Mouse (Mus musculus) olfactory bulb, adult 2 months (tissue): ENCODE results near the gene Itgad. TPM values are rescaled to one million over a fixed set of nuclear protein-coding genes. Genes with fewer than 3 reads are reported as not detected.

ENCODE experiments used
- H3K27ac ChIP-seq: fragments of 200-500 bp; 2 replicates; pipeline ENCODE4 v1.5.1; 2012; ENCODE audit warnings: low read depth, low read length; ENCODE audit not compliant: insufficient read depth
- H3K4me1 ChIP-seq: fragments of 200-500 bp; 2 replicates; pipeline ENCODE4 v1.6.1; 2012; ENCODE audit warnings: low read length; ENCODE audit not compliant: control insufficient read depth, insufficient read depth
- H3K4me3 ChIP-seq: fragments of 200-500 bp; 2 replicates; pipeline ENCODE4 v1.5.1; 2012; ENCODE audit warnings: mild to moderate bottlenecking, low read depth, low read length, moderate library complexity; ENCODE audit not compliant: insufficient read depth
- CTCF ChIP-seq: fragments of 200-500 bp; IDR thresholded peaks from 2 replicates; pipeline ENCODE4 v1.5.1; 2012; ENCODE audit warnings: low read depth, mild to moderate bottlenecking, low read length, moderate library complexity; ENCODE audit not compliant: insufficient read depth
- POLR2A ChIP-seq: fragments of 200-500 bp; IDR thresholded peaks from 2 replicates; pipeline ENCODE4 v1.6.1; 2012; ENCODE audit warnings: mild to moderate bottlenecking, low read depth, low read length, moderate library complexity; ENCODE audit not compliant: insufficient read depth
- WGBS: fragments of 180-500 bp; shearing (Covaris S2); methylation state at CpG from one replicate; pipeline ENCODE4 v1.1.7; 2018; 5-methylcytosine and 5-hydroxymethylcytosine counted together
- polyA plus RNA-seq: library from polyadenylated mRNA; stranded (reverse); fragments of >200 nt; gene quantifications from 2 replicates; pipeline ENCODE4 v1.2.4, GENCODE M21; 2012; ENCODE audit warnings: low replicate concordance; ENCODE audit not compliant: missing spikeins, insufficient read depth, insufficient read length

The Itgad gene
- polyA plus RNA-seq, 1 experiment: not detected

DNA sequence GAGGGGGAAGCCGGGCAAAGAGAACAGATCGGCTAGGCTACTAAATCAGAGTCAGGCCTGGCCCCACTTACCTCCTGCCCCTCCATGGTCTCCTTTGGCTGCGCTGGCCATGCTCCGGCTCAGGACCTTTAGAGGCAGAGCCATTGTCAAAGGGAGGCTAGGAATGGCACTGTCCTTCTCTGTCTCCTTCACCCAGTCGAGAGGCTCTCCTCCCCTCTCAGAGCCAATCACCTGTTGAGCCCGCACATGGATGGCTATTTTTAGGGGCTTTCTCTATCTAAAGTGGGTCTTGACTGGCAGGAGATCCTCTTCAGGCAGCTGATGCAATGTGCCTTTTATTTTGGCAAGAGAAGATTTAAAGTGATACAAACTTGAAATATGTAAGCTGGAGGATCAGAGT, 52.0 kb downstream of the Itgad start, which contains the start of gene Cox6a2:
Gene Cox6a2, minus strand, starts transcription at position 236 of the 400 bp plus-strand sequence.
- WGBS: 88% methylated on average over 6 of the region's 6 CpGs
- H3K4me3 ChIP-seq: no peak within 1 kb of the TSS
- TF ChIP-seq CTCF (no peak), POLR2A (no peak)
- no peak within 1 kb of the TSS for H3K27ac ChIP-seq
- H3K4me1 ChIP-seq: no peaks in the 10 kb centered on the region

DNA sequence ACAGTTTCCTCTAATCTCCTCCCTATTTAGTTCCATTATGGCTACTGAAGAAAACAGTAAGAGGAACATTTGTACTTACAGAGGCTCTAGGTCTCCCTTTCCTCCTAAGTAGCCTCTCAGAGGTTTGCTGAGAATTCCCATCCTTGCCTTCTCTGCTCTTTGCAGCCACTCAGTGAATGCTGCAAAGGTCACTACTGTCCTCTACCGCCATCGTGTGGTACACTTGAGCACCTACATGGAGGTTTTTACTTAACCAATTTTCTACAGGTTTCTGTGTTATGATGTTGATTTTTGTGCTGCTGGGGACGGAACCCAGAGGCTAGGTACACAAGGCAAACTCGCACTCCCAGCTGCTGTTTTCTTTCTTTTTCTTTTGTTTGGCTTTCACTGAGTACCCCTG, 54.0 kb downstream of the Itgad start:
- 5% methylated on average over 4 of the region's 4 CpGs for WGBS
- Histone ChIP-seq H3K4me3 (no peak overlapping the region), H3K27ac (no peak overlapping the region), H3K4me1 (no peaks in the 10 kb centered on the region)
- no peak for TF ChIP-seq POLR2A
- no peak for TF ChIP-seq CTCF

DNA sequence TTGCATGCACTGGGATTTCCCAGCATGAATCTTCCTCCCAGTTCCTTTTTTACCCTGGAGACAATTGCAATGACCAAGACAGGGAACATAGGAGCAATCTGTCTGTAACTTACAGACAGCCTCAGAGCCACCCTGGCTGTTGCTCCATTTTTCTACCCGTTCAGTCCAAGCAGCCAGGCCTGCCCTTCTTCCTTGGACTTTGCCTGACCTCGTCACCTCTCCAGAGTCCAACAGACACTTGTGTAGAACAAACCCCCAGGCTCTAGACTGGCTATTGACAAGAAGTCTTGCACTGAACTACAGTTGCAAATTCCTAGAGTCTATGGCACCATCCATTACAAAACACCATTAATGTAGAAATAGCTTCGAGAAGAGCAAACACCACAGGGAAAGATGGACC, 55.6 kb downstream of the Itgad start:
- no peaks in the 10 kb centered on the region for H3K4me1 ChIP-seq
- H3K27ac ChIP-seq: no peak overlapping the region
- WGBS: 66% methylated on average over 3 of the region's 3 CpGs
- TF ChIP-seq CTCF: no peak
- TF ChIP-seq POLR2A: no peak
- H3K4me3 ChIP-seq: no peak overlapping the region

DNA sequence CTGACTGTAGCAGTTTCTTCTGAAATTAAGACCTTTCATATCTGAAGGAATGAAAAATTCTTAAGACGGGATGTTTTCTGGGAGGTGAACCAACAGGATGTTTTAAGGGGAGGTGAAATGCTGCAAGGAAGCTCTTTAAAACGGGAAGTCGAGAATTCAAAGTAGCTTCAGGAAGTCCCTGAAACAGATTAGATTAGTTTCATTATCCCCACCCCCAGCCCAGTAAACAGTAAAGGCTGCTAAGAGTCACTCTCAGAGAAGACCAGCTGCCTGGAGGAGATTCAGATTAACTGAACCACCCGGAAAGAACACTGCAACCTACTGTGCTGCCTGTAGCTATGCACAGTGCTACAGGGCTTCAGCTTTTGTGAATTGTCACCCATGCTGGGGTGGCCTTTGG, 65.8 kb downstream of the Itgad start:
- Histone ChIP-seq H3K27ac (no peak overlapping the region), H3K4me1 (no peaks in the 10 kb centered on the region), H3K4me3 (no peak overlapping the region)
- TF ChIP-seq CTCF (no peak), POLR2A (no peak)
- WGBS: 89% methylated on average over 4 of the region's 4 CpGs

DNA sequence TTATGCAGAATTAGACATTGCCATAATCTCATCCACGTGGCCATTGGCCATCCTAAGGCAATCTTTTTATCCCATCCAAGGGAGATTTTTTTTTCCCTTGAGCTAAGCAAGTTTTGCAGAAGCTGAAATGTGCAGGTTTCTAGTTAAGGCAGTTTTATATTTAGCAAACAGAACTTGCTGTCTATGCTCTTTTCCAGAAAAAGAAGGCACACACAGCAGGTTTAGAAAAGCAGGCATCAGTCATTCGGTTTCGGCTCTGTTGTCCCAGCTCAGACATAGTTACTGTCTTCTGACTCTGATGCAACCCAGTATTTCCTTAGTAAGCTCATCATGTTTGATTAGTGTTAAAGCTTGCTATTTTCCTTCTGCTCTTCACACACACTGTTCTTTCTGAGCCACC, 66.8 kb downstream of the Itgad start:
- TF ChIP-seq POLR2A (no peak), CTCF (no peak)

DNA sequence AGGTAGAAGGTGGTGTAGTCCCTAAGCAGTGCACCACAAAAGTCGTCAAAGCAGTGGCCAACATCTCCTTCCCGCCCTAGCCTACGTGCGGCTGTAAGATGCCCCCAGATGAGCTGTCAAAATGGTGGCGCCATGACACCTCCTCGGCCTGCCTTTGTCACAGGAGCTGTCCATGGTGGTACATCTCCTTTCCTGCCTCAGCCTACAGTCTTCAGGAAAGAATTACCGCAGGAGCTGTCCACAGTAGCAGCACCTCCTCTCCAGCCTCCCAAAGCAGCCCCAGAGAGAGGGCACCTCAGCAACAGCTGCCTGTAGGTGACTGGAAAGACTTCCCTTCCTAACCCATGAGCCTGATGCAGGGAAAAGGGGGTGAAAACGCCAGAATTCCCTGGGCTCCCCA, 77.6 kb downstream of the Itgad start:
- TF ChIP-seq CTCF: no peak
- TF ChIP-seq POLR2A: no peak
- 66% methylated on average over 8 of the region's 8 CpGs for WGBS
- no peak overlapping the region for H3K27ac ChIP-seq
- peaks cover 5% of the 10 kb centered on the region for H3K4me1 ChIP-seq
- H3K4me3 ChIP-seq: no peak overlapping the region

More for the DNA sequence above, 66.8 kb downstream of the Itgad start:
- WGBS: 72% methylated on average over 3 of the region's 3 CpGs
- Histone ChIP-seq H3K4me1 (no peaks in the 10 kb centered on the region), H3K4me3 (no peak overlapping the region), H3K27ac (no peak overlapping the region)

DNA sequence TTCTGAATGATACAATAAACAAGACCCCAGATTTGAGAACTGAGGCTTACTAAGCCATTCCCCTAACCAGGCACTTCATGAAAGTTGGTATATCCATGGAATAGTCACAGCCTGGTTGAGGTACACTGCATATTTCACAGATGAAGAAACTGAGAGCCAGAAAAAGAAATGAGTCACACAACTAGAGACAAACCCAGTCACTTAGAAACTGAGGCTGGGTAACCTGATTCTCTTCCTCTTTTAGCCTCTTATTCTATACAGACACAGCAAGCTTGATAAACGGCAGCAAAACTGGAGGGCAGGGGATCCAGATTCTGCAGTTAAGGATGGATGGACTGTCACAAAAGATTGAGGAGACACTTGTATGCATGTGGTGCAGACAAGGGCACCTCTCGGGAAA, 80.6 kb downstream of the Itgad start:
- WGBS: 94% methylated on average over 2 of the region's 2 CpGs
- Histone ChIP-seq H3K4me3 (no peak overlapping the region), H3K27ac (no peak overlapping the region), H3K4me1 (peaks cover 9% of the 10 kb centered on the region)
- TF ChIP-seq POLR2A: no peak
- TF ChIP-seq CTCF: no peak

DNA sequence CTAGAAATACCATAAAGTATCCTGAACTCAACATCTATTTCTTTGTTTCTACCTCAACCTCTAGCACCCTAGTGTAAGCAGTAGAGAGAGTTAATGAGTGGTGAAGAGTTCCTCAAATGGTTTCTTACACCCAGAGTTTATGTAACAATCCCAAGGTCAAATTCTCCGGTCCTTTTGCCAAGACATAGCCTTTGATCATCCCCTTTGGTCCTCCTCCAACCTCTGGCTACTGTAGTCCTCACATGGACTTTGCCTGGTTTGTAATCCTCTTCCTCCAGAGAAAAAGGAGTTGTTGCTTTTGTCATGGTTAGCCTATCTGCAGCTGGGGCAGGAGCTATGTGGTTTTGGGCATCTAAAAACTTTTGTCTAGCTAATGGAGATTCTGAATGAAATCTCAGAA, 81.3 kb downstream of the Itgad start:
- Histone ChIP-seq H3K27ac (no peak overlapping the region), H3K4me1 (peaks cover 11% of the 10 kb centered on the region), H3K4me3 (no peak overlapping the region)
- 76% methylated on average over 1 of the region's 1 CpGs for WGBS
- TF ChIP-seq CTCF (no peak), POLR2A (no peak)

DNA sequence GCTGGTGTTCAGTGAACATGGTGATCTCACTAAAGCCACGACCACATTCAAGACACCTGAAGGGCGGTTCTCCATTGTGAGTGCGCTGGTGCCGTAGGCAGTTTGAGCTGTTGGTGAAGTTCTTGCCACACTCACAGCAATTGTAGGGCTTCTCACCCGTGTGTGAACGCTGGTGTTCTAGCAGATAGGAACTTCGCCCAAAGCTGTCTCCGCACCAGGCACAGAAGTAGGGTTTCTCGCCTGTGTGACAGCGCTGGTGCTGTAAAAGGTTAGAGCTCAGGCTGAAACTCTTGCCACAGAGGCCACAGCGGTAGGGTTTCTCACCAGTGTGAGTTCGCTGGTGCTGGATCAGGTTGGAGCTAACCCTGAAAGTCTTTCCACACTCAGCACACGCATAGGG, 82.2 kb downstream of the Itgad start:
- TF ChIP-seq CTCF (no peak), POLR2A (no peak)
- no peak overlapping the region for H3K27ac ChIP-seq
- WGBS: 94% methylated on average over 13 of the region's 13 CpGs
- H3K4me3 ChIP-seq: no peak overlapping the region
- H3K4me1 ChIP-seq: peaks cover 11% of the 10 kb centered on the region

DNA sequence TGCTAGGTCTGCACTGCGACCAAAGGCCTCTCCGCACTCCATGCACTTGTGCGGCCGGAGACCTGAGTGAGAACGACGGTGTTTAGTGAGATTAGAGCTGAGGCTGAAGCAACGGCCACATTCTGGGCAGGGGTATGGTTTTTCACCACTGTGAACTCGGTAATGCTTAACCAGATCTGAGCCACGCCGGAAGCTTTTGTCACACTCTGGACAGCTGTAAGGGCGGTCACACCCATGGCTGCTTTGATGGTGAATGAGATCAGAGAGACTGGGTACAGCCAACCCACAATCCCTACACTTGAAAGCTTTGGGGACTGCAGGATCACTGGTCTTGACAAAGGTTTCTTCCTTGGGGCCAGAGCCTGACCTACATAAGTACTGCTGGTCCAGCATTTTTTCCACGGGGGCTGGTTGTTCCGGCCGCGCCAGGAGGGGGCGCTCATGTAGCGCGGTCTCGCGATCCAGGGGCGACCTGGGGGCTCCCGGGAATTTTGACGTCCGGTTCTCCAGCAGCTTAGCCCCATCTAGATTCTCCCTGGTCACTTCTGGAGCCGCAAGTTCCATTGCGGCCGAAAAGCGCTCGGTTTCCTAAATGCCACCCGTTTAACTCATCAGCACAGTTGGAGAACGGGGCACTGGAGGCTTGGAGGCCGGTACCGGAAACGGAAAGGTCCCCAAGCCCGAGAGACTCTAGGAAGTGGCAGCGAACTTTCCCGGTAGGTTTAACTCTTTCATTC, 82.8 kb downstream of the Itgad start, which contains the start of gene Armc5:
Gene Armc5, plus strand, starts transcription at position 487 of the 737 bp plus-strand sequence.
- WGBS: 23% methylated on average over 37 of the region's 37 CpGs
- Histone ChIP-seq H3K27ac (peak within 1 kb of the TSS; percentile 87), H3K4me3 (peak within 1 kb of the TSS; percentile 72), H3K4me1 (peaks cover 11% of the 10 kb centered on the region)
- peak; percentile 97 for TF ChIP-seq CTCF
- no peak for TF ChIP-seq POLR2A
